Mouse (Mus musculus): ENCODE measurements around the gene Defb39.

Defb39 gene

DNA sequence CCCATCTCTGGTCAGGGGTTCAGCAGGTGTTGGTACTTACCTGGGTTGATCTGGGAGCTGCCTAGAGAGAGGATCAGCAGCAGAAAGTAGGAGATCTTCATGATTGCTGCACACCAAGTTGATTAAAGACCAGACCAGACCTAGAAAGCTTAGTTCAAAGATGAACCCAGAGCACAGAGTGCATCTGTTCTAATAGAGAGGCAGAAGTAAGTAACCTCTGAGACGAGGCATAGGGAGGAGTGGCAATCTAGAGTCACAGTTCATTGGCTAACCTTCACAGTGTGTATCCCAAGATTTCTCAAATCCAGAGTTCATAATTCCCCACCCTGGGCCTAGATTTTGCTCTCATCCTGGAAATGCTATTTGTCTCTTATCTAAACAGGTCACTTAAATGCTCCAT is at the start of gene Defb39:
Defb39 (minus strand) TSS at position 101 of the 400 bp plus-strand sequence.
- no peak for DNase-seq (ENCODE audit: low read depth in 1 of 2, low spot score in 2 of 2)

DNA sequence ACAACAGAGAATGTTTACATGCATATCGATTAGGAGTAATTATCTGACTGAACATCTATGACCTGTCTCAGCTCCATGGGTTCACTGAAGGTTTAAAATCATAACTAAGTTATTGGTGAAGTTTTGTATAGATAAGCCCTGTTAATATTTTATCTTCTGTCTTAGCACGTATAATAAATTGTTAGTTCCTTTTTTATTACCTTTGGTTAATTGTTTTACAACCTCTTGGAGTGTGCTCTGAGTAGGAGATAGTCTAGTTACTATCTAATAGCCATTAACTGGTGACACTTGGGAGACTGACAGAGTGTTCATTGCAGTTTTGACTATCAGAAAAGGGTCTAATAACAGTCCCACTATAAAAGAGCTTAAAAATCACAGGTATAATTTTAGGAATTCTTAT is 1.4 kb upstream of the Defb39 start:
- DNase-seq (ENCODE audit: low read depth in 1 of 2, low spot score in 2 of 2), result no peak

DNA sequence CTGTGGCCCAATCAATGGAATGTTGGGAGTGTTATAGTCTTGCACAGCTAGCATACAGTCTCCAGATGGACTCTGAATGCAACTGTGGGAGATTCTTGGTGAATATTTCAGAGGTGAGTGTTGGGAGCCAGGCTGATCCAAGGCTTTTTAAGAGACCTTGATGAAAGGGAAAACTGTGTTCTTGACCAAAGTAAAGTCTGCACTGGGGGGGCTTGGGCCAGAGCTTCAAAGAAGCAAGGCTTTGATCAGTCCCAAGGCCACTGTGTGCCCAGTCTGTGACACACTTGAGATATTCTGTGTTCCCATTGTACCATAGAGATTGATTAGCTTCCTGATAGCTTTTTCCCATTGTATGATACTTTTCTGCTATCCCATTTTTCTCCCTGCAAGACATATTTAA is 1.7 kb downstream of the Defb39 start:
- DNase-seq (ENCODE audit: low read depth in 1 of 2, low spot score in 2 of 2), result no peak

DNA sequence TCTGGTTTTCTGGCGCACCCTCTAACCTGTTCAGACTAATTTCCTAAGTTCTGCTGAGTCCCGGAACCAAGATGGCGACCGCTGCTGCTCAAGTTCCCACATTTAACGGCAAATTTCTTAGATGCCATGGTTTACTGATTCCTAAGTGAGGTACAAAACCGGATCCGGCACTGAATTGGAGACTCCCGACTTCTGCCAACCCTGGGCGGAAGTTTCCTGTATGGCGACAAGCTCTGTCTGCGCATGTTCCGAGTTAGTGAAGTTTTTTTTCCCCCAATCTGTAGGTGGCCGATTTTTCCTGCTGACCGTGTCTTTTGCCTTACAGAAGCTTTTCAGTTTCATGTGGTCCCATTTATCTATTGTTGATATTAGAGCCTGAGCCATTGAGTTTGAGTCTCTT is 19.4 kb downstream of the Defb39 start:
- no peak for DNase-seq (ENCODE audit: low read depth in 1 of 2, low spot score in 2 of 2)

DNA sequence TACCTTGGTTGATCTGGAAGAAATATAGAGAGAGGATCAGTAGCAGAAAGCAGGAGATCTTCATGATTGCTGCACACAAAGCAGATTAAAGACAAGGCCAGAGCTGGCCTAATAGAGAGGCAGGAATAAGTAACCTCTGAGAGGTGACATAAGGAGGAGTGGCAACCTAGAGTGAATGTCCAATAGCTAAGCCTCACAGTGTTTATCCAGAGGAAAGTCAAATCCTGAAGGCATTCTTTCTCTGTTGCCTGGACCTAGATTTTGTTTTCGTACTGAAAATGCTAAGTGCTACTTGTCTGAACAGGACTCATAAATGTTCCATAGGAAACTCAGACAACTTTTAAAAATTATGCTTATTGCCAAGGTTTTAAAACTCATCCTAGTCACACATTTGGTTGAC is 38.1 kb downstream of the Defb39 start, which contains the start of gene Defb38:
Defb38 (minus strand) TSS at position 101 of the 400 bp plus-strand sequence.
- DNase-seq (ENCODE audit: low read depth in 1 of 2, low spot score in 2 of 2), result no peak

All from monocyte, adult 2 months (primary cell).